ENCODE assay signal across 9 mouse cellular contexts in the genomic region with DNA sequence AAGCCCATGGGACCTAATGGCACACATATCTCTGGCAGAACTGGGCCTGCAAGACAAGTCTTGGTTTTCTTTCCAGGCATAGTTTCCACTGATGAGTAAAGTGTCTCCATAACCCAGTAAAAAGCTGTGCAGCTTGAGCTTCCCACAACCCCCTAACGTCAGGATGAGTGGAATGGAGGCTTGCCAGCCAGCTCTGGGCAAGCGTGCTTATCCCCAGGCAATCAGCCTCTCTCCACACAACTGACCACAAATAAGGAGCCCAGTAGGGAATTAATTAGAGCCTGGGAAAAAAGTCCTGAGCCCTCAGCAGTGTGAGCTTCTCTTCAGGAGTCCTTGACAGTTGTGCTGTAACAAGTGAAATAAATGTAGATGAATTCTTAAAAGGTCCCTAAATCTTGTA. TPM values are rescaled to one million over a fixed set of nuclear protein-coding genes. Genes with fewer than 3 reads are reported as not detected.
A peak's percentile ranks its signal among the peaks of the same experiment; 100 is the strongest.
DNase-seq lines count a peak whose midpoint lies in the region.
"Had no signal": no experiment of that assay in that cellular context is flagged by ENCODE, and none has a peak within 500 bp of the region (broad histone marks: within the 10 kb centered on the region; RNA-seq: fewer than 3 reads in every experiment).

No protein-coding gene starts in this region.

- peak; percentile 22 for DNase-seq in adrenal gland, postnatal 10 days
- DNase-seq in adrenal gland, postnatal 4 days (ENCODE audit: low spot score in 2 of 2) = no peak
- DNase-seq in urinary bladder, postnatal 14 days (ENCODE audit: low spot score) = peak; percentile 5
- DNase-seq in urinary bladder, postnatal 4 days (ENCODE audit: low spot score in 2 of 2) = no peak
- DNase-seq in layer of hippocampus, postnatal 36 days = peak; percentile 27 to 34
- DNase-seq in urinary bladder, adult 18-20 months (ENCODE audit: low spot score in 2 of 2) = no peak
- no peak for DNase-seq in kidney, postnatal 36 days
- DNase-seq in kidney, adult 18-20 months = no peak
- DNase-seq: liver, postnatal 0 days had no signal

RNA-seq across cellular contexts. Expression of a gene that starts 9.1 kb away (rescaled TPM):
- under 1 TPM in 1 of 2 experiments, not detected in 1; 0.39 TPM for total RNA-seq in adrenal gland, postnatal 10 days (2021)
- 1 to 10 TPM in 1 of 2 experiments, under 1 TPM in 1; 0.42 to 1.3 TPM for total RNA-seq in adrenal gland, postnatal 4 days (2021)
- total RNA-seq in layer of hippocampus, postnatal 36 days (2021) = 1 to 10 TPM; 1.9 to 2.0 TPM

RNA-seq across cellular contexts. Expression of a gene that starts 26.7 kb away (rescaled TPM):
- 100 to 1,000 TPM; 467 to 483 TPM for total RNA-seq in adrenal gland, postnatal 10 days (2021)
- 100 to 1,000 TPM; 608 to 650 TPM for total RNA-seq in adrenal gland, postnatal 4 days (2021)
- total RNA-seq in layer of hippocampus, postnatal 36 days (2021) = 100 to 1,000 TPM; 235 to 236 TPM

Comparison
In these comparisons a context has a peak if more than half of its experiments do, and no peak if none do; other contexts are left out.
1. DNase-seq: peak in adrenal gland, postnatal 10 days (single experiment), urinary bladder, postnatal 14 days (single experiment) and layer of hippocampus, postnatal 36 days (2 of 2); none in adrenal gland, postnatal 4 days (0 of 2), urinary bladder, postnatal 4 days (0 of 2), urinary bladder, adult 18-20 months (0 of 2), kidney, postnatal 36 days (0 of 2) and kidney, adult 18-20 months (single experiment).